Mouse (Mus musculus) embryonic facial prominence, embryonic 12.5 days (tissue): ENCODE measurements around the gene Ano8. TPM values are rescaled to one million over a fixed set of nuclear protein-coding genes. Genes with fewer than 3 reads are reported as not detected.
"Not testable (repeated sequence)": the region's sequence is repeated elsewhere in the genome, so short reads cannot be mapped to it uniquely, and the experiment has no call there.

Experiments
- ATAC-seq: fragments of 200-750 bp; cut with Nextera tagmentation; 2 replicates; pipeline ENCODE4 v1.8.0; 2017; ENCODE audit not compliant: insufficient number of reproducible peaks, insufficient read depth, low FRiP score, low TSS enrichment
- H3K27ac ChIP-seq: fragments of 300-500 bp; sonication (generic); 2 replicates; pipeline ENCODE4 v1.5.1; 2016; ENCODE audit warnings: mild to moderate bottlenecking
- H3K27me3 ChIP-seq: fragments of 300-500 bp; sonication (generic); 2 replicates; pipeline ENCODE4 v1.6.1; 2016; ENCODE audit warnings: mild to moderate bottlenecking, moderate library complexity
- H3K36me3 ChIP-seq: fragments of 300-500 bp; sonication (generic); 2 replicates; pipeline ENCODE4 v1.6.1; 2016; ENCODE audit warnings: mild to moderate bottlenecking
- H3K4me1 ChIP-seq: fragments of 300-500 bp; sonication (generic); 2 replicates; pipeline ENCODE4 v1.6.1; 2016
- H3K4me2 ChIP-seq: fragments of 300-500 bp; sonication (generic); replicated peaks from 2 replicates; pipeline ENCODE4 v1.6.1; 2016; ENCODE audit warnings: mild to moderate bottlenecking, moderate library complexity
- H3K4me3 ChIP-seq: fragments of 300-500 bp; sonication (generic); 2 replicates; pipeline ENCODE4 v1.5.1; 2016; ENCODE audit warnings: mild to moderate bottlenecking
- H3K9ac ChIP-seq: fragments of 300-500 bp; sonication (generic); 2 replicates; pipeline ENCODE4 v1.6.1; 2016; ENCODE audit warnings: mild to moderate bottlenecking, moderate library complexity
- H3K9me3 ChIP-seq: fragments of 300-500 bp; sonication (generic); 2 replicates; pipeline ENCODE4 v1.6.1; 2016; ENCODE audit warnings: mild to moderate bottlenecking, moderate library complexity
- WGBS: fragments of 180-500 bp; shearing (Covaris S2); methylation state at CpG from one replicate; pipeline ENCODE4 v1.1.7; 2016; 5-methylcytosine and 5-hydroxymethylcytosine counted together
- polyA plus RNA-seq: library from polyadenylated mRNA; unstranded; fragments of >200 nt; fragmentation: Nextera tagmentation; extraction: Ambion mirVana; gene quantifications from 2 replicates; pipeline ENCODE4 v1.2.1, GENCODE M21; 2016

The Ano8 gene
- polyA plus RNA-seq, 1 experiment from 2014 or later = 9.6 TPM

DNA sequence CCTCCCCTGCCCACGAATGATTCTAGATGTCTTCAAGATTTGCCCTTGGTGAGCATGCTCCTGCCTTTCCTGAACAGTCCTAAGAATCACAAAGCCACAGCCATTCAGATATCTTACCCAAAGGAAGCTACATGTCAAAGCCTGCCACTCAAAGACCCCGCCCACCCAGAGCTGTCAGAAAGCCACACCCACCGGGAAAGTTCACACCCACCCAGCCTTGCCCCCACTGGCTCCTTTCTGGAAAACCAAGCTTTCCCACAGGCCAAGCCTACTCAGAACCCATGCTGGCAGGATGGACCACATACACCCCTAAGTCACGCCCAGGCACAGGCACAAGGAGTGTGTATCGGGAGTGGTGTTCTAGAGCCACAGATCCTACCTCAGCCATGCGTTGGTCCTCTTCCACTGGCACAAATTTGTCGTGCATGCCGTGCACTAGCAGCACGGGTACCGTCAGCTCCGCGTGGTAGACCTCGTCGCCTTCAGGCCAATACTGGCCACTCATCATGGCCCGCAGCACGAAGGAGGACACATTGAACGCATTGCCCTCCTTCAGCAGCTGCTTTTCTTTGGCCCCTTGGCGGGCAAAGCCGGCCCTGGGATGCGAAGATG is 28.0 kb downstream of the Ano8 start:
- Histone ChIP-seq H3K4me1 (peaks cover 12% of the 10 kb centered on the region), H3K36me3 (peaks cover 48% of the 10 kb centered on the region), H3K9me3 (no peaks in the 10 kb centered on the region), H3K27ac (no peak overlapping the region), H3K4me3 (no peak overlapping the region), H3K9ac (no peak overlapping the region), H3K4me2 (no peak overlapping the region), H3K27me3 (no peaks in the 10 kb centered on the region)
- 84% methylated on average over 20 of the region's 20 CpGs for WGBS
- ATAC-seq = no peak

DNA sequence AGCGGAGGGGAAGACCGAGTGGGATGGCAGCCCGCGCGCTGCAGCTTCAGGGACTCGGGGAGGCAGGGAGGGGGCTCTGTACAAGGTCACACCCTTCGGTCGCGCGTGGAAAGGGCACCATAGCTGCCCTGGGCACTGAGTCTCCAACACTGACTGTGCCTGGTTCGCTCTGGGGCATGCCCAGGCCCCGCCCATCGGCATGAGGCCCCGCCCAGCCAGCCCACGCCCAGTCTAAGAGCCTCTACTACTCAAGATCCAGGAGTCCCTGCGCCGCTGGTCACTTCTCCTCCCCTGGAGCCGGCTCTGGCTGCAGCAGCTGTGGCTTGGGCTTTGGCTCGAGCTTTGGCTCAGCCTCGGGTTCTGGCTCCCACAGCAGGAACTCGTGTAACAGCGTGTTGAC is 28.9 kb downstream of the Ano8 start:
- WGBS = 39% methylated on average over 22 of the region's 22 CpGs
- Histone ChIP-seq H3K36me3 (peaks cover 48% of the 10 kb centered on the region), H3K27ac (no peak overlapping the region), H3K4me3 (no peak overlapping the region), H3K4me2 (no peak overlapping the region), H3K27me3 (no peaks in the 10 kb centered on the region), H3K9ac (no peak overlapping the region), H3K4me1 (peaks cover 3% of the 10 kb centered on the region; the same call in 1 of the 2 replicates), H3K9me3 (no peaks in the 10 kb centered on the region)
- ATAC-seq = no peak

DNA sequence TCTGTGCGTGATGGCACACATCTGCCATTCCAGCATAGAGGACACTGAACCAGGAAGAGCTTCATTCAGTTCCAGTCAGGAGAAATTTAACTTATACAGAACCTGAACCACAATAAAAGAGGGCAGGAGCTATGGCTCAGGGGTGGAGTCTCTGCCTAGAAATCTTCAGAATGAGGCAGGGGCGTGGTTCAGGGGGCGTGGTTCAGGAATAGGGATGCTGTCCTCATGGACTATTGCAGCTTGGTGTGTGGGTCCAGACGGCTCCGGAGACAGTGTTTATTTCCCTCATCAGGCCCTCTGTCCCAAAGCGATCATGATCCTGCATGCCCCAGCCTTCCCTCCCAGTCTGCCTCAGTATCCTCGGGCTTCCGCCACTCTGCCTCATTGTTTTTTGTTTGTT is 31.1 kb downstream of the Ano8 start:
- H3K4me2 ChIP-seq = no peak overlapping the region
- no peaks in the 10 kb centered on the region for H3K4me1 ChIP-seq
- H3K36me3 ChIP-seq = peaks cover 30% of the 10 kb centered on the region
- WGBS = 84% methylated on average over 8 of the region's 8 CpGs
- H3K4me3 ChIP-seq = no peak overlapping the region
- no peaks in the 10 kb centered on the region for H3K9me3 ChIP-seq
- ATAC-seq = no peak
- H3K27ac ChIP-seq = no peak overlapping the region
- no peak overlapping the region for H3K9ac ChIP-seq
- no peaks in the 10 kb centered on the region for H3K27me3 ChIP-seq

DNA sequence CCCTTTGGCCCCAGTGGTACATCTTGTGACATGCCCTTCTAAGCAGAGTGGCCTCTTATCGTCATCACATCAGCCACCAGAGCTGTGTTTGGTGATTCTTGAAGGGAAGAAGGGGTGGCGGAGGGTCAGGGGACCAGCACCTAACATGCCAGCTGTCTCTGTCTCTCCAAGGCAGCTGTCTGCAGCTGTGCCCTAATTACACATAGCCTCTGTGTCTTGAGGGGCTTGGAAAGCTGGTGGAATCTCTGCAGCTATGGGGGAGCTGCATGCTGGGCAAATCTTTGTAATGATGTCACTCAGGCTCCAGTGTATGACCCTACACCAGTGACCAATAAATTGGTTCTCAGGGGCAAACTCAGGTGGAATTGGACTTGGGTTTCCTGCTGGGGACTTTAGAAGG is 33.1 kb downstream of the Ano8 start:
- 81% methylated on average over 2 of the region's 2 CpGs for WGBS
- ATAC-seq = no peak

DNA sequence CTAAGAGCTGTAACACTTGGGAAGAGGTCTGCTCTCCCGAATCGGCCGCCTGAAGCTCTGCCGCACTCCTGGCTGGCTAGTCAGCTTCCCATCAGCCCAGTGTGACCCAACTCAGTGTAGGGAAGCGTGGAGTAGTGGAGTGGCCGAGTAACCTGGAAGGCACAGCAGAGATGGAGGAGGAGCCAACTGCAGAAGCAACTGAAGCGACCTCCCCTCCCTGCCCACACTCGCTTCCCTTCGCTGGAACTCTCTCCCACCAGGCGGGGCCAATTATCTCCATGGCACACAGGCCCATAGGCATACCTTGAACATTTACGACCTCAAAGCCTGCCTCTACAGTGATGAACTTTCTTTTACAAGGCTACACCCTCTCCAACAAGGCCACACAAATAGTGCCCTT is 34.0 kb downstream of the Ano8 start:
- WGBS = 50% methylated on average over 11 of the region's 11 CpGs
- Histone ChIP-seq H3K9ac (no peak overlapping the region), H3K27ac (no peak overlapping the region), H3K27me3 (no peaks in the 10 kb centered on the region), H3K4me1 (no peaks in the 10 kb centered on the region), H3K9me3 (no peaks in the 10 kb centered on the region), H3K4me2 (no peak overlapping the region), H3K4me3 (no peak overlapping the region), H3K36me3 (0 out of 2 replicates have a peak, but pooled peaks cover 2% of the 10 kb centered on the region)
- no peak for ATAC-seq

More for the DNA sequence above, 33.1 kb downstream of the Ano8 start:
- Histone ChIP-seq H3K9ac (no peak overlapping the region), H3K27ac (no peak overlapping the region), H3K36me3 (peaks cover 11% of the 10 kb centered on the region), H3K27me3 (no peaks in the 10 kb centered on the region), H3K4me2 (no peak overlapping the region), H3K4me1 (no peaks in the 10 kb centered on the region), H3K9me3 (no peaks in the 10 kb centered on the region), H3K4me3 (no peak overlapping the region)

DNA sequence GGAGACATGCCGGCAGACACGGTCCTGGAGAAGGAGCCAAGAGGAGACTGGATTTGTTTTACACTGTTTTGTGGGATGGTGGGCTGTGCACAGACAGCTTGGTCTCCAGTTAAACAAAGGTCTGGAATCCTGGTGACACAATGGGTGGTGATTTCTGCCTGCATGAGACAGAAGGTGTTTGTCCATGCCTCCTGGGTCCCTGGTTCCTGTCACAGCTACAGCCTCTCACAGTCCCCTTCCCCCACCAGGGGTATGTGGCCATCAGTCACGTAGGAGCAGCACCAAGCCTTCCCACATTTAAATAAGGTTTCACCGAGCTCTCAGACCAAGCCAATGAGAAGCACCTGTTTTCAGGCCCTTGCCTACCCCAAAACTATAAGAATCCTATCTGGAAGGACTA is 34.4 kb downstream of the Ano8 start:
- ATAC-seq = no peak
- WGBS = 65% methylated on average over 4 of the region's 4 CpGs

DNA sequence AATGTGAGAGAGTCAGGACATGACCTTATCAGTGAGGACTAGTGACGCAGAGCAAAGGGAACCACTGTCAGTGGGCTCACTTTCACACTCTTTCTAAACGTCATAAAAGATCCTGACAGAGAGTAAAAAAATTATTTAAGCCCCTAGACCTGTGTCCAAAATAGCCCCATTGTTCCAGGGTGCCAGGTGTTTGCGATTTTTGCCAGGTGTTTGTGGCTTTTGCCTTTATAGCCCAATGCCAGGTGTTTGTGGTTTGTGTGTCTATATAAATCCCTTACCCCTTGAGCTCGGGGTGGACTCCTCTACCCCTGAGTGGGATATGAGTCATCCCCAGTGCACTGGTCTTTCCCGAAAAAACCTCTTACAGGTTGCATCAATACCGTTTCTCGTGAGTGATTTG is 40.7 kb downstream of the Ano8 start:
- 78% methylated on average over 7 of the region's 7 CpGs for WGBS
- H3K9ac ChIP-seq = no peak overlapping the region; the same call in 1 of the 2 replicates
- no peak overlapping the region for H3K27ac ChIP-seq
- no peaks in the 10 kb centered on the region for H3K36me3 ChIP-seq
- no peak overlapping the region for H3K4me2 ChIP-seq
- no peak overlapping the region for H3K4me3 ChIP-seq
- H3K4me1 ChIP-seq = no peaks in the 10 kb centered on the region
- H3K9me3 ChIP-seq = no peaks in the 10 kb centered on the region
- H3K27me3 ChIP-seq = 0 out of 2 replicates have a peak, but pooled peaks cover 4% of the 10 kb centered on the region
- ATAC-seq = no peak

More for the DNA sequence above, 34.4 kb downstream of the Ano8 start:
- H3K9me3 ChIP-seq = no peaks in the 10 kb centered on the region
- H3K4me1 ChIP-seq = no peaks in the 10 kb centered on the region
- H3K4me3 ChIP-seq = no peak overlapping the region
- H3K36me3 ChIP-seq = no peaks in the 10 kb centered on the region
- no peak overlapping the region for H3K4me2 ChIP-seq
- no peaks in the 10 kb centered on the region for H3K27me3 ChIP-seq
- no peak overlapping the region for H3K9ac ChIP-seq
- H3K27ac ChIP-seq = no peak overlapping the region

DNA sequence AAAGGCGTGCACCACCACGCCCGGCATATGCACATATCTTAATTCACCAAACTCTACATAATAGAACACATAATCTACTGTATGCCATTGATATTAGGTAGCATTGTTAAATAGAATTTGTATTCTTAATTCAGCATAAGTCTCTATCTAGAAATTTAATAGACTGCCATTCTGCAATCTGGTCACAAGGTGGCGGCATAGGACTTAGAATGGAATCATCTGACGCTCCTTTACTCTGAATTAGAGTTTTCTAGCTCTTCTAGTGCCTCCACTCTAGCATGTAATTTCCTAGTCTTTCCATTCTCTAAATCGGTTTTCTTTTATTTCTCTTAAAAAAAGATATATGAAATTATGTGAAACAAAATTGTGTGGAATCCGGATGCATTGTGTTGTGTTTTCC is 44.4 kb downstream of the Ano8 start:
- 0% methylated on average over 7 of the region's 7 CpGs for WGBS
- Histone ChIP-seq H3K4me1 (no peaks in the 10 kb centered on the region), H3K4me3 (no peak overlapping the region), H3K36me3 (no peaks in the 10 kb centered on the region), H3K27me3 (0 out of 2 replicates have a peak, but pooled peaks cover 4% of the 10 kb centered on the region), H3K4me2 (no peak overlapping the region), H3K27ac (no peak overlapping the region), H3K9ac (no peak overlapping the region), H3K9me3 (no peaks in the 10 kb centered on the region)
- ATAC-seq = no peak

DNA sequence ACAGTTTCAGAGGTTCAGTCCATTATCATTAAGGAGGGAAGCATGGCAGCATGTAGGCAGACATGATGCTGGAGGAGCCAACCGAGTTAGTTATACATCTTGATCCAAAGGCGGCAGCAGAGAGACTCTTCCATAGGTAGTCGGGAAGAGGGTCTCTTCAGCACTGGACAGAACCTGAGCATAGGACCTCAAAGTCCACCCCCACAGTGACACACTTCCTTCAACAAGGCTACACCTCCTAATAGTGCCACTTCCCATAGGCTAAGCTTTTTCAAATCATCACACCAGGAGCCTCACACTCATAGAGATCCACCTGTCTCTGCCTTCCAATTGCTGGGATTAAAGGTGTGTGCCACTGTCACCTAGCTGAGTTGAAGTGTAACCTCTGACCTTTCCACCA is 48.7 kb downstream of the Ano8 start:
- Histone ChIP-seq H3K9ac (no peak overlapping the region), H3K27me3 (0 out of 2 replicates have a peak, but pooled peaks cover 3% of the 10 kb centered on the region), H3K4me1 (no peaks in the 10 kb centered on the region), H3K4me2 (no peak overlapping the region), H3K36me3 (no peaks in the 10 kb centered on the region), H3K9me3 (no peaks in the 10 kb centered on the region), H3K4me3 (no peak overlapping the region), H3K27ac (no peak overlapping the region)
- ATAC-seq = no peak
- 52% methylated on average over 3 of the region's 3 CpGs for WGBS

DNA sequence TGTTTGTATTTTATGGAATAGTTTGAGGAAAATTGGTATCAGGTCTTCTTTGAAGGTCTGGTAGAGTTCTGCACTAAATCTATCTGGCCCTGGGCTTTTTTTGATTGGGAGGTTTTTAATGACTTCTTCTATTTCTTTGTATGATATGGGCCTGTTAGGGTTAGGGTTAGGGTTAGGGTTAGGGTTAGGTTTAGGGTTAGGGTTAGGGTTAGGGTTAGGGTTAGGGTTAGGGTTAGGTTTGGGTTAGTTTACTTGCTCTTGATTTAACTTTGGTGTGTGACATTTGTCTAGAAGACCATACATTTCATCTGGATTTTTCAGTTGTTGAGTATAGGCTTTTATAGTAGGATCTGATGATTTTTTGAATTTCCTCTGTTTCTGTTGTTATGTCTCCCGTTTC is 52.8 kb downstream of the Ano8 start:
- not testable (repeated sequence) for H3K27me3 ChIP-seq, ATAC-seq, H3K9ac ChIP-seq, H3K4me2 ChIP-seq, H3K27ac ChIP-seq, H3K36me3 ChIP-seq, H3K4me1 ChIP-seq, H3K9me3 ChIP-seq, H3K4me3 ChIP-seq
- WGBS = 83% methylated on average over 1 of the region's 1 CpGs
